Mouse (Mus musculus) liver, adult (tissue): ENCODE measurements around the gene Aldh9a1.

ENCODE experiments used
- GATA4 ChIP-seq: IDR thresholded peaks from 2 replicates; pipeline ENCODE4 v1.6.1; 2014; ENCODE audit warnings: mild to moderate bottlenecking, low read length; ENCODE audit not compliant: insufficient replicate concordance

Aldh9a1 gene

GRCm38 (mm10) chr1:167372739-167373138 is 22.9 kb downstream of the Aldh9a1 start:
- TF ChIP-seq GATA4: no peak

GRCm38 (mm10) chr1:167374003-167374784 is 24.4 kb downstream of the Aldh9a1 start:
- TF ChIP-seq GATA4: no peak

DNA sequence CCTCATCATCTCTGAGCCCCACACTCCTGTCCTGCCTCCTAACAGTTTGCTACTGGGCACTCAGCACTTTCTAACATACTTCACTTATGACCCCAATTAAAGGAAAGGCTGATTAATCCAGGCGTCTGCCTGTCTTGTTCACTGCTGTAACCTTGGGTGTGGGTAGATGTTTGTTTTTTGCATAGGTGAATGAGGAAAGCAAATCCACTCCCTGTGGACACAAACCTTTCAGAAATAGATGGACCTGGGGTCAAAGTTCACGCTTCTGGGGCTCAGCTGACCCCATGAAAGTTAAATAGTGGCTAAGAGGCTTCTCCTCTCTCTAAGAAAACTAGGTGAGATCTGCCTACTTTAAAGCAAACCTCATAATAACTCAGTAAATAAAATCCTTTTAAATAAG is 25.2 kb downstream of the Aldh9a1 start:
- TF ChIP-seq GATA4: no peak

- TF ChIP-seq GATA4: no peak
These were observed 28.2 kb downstream of the Aldh9a1 start for GRCm38 (mm10) chr1:167378019-167378418.

GRCm38 (mm10) chr1:167379751-167380150 is 30.0 kb downstream of the Aldh9a1 start:
- no peak for TF ChIP-seq GATA4

GRCm38 (mm10) chr1:167380223-167380622 is 30.4 kb downstream of the Aldh9a1 start:
- TF ChIP-seq GATA4: no peak

GRCm38 (mm10) chr1:167381050-167382015 is 31.5 kb downstream of the Aldh9a1 start:
- TF ChIP-seq GATA4: no peak

- TF ChIP-seq GATA4: no peak
These were observed 32.5 kb downstream of the Aldh9a1 start for GRCm38 (mm10) chr1:167382316-167382715.

- TF ChIP-seq GATA4: no peak
These were observed 33.0 kb downstream of the Aldh9a1 start for GRCm38 (mm10) chr1:167382763-167383162.

- TF ChIP-seq GATA4: no peak
These were observed 33.4 kb downstream of the Aldh9a1 start for GRCm38 (mm10) chr1:167383178-167383577.

DNA sequence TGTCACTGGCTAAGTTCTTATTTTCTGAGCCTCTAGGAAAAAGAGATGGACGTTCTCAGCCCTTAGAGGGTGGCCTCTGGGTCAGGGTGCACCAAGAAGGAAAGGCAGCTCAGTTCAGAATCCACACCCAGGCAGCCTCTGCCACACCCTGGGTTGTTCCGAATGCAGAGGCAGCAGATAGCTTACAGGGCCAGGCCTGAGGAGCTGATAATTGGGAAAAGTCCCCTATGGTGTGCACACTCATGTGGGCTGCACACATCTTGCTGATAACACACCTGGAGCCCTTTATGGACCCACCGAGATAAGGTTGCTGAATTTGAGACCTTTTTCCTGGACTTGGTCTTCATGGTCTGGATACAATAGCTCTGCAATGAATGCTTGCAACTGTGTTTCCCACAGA is 34.4 kb downstream of the Aldh9a1 start:
- no peak for TF ChIP-seq GATA4

GRCm38 (mm10) chr1:167385211-167385610 is 35.4 kb downstream of the Aldh9a1 start:
- TF ChIP-seq GATA4: no peak

DNA sequence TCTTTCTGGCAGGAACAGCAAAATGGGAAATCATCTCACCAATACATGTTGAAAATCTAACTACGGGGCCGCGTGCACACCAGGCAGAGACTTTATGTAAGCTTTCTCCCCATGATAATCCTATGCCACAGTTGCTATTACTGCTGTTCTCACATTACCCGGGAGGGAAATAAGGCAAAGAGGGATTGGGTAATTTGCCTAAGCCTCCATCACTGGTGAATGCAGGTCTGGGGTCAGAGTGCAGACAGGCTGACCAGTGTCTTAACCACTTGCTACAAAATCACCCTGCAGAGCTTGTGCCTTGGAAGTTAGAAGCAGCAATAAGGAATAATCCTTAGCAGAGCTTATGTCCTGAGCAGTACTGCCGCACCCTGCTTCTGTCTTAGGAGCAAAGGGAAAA is 35.8 kb downstream of the Aldh9a1 start:
- no peak for TF ChIP-seq GATA4

DNA sequence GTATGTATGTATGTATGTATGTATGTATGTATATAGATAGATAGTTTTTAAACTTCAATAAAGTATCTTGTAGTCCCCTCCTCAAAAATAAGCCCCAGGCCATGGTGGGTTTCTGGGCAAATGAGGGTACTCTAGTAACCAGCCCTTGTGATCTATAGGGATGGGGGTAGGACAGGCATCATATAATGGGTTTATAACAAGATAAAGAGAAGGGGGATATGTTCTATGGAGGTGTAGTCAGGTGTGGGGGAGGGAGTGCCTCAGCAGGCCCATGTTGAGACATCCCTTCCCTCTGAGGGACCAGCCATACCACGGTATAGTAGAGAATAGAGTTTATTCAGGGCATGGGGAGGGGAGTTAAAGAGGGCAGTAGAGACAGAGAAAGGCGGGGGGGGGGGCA is 36.7 kb downstream of the Aldh9a1 start:
- no peak for TF ChIP-seq GATA4

DNA sequence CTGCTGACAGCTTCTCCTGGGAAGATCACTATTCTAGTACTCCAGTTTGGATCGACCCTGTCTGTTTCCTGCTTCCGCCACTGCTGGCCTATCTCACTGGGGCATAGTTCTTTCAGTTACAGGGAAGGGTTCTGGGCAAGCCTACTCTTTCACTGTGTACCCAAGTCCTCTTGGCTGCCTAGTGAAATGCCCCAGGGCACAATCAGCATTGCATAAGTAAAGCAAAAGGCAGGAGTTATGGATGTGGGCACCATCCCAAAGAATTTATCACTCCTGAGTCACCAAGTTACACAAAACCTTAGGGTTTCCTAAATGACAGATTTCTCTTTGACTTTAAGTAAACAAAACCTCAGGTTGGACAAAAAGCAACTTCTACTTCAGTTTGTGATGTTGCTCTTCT is 37.5 kb downstream of the Aldh9a1 start:
- peak; percentile 67; the same call in 1 of the 2 replicates for TF ChIP-seq GATA4

DNA sequence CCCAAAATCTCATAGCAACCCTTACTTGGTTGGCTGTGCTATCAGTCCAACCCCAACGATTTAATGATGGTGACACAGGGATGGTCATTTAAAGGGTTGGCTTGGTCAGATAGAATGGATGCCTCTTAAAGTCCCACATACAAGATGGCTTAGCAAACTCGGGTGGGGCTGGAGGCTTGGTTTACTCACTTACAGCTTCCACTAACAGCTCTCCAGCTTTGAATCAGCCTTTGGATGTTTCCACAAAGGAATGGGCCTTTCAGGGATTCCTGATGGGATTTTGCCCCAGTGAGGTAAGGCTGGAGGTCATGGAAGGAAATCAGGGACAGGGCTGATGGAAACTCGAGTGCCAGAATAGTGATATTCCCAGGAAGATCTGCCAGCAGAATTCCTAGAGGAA is 38.0 kb downstream of the Aldh9a1 start:
- no peak for TF ChIP-seq GATA4
